Mouse (Mus musculus) liver, postnatal 0 days (tissue): ENCODE data around the gene Rev1. TPM values are rescaled to one million over a fixed set of nuclear protein-coding genes. Genes with fewer than 3 reads are reported as not detected.
A peak's percentile ranks its signal among the peaks of the same experiment; 100 is the strongest.

ENCODE experiments used
- ATAC-seq: fragments of 200-750 bp; cut with Nextera tagmentation; 2 replicates; pipeline ENCODE4 v1.8.0; 2017; ENCODE audit warnings: mild to moderate bottlenecking, moderate library complexity
- DNase-seq: peaks from one replicate; pipeline ENCODE4 v3.0.0-alpha.2; 2016
- H3K27ac ChIP-seq: fragments of 300-500 bp; sonication (generic); 2 replicates; pipeline ENCODE4 v1.5.1; 2014; ENCODE audit warnings: antibody characterized with exemption, moderate library complexity, mild to moderate bottlenecking, low read depth
- H3K27me3 ChIP-seq: fragments of 300-500 bp; sonication (generic); 2 replicates; pipeline ENCODE4 v1.6.1; 2014; ENCODE audit warnings: low read length, control low read depth, mixed read lengths; ENCODE audit not compliant: insufficient read depth
- H3K36me3 ChIP-seq: fragments of 300-500 bp; sonication (generic); replicated peaks from 2 replicates; pipeline ENCODE4 v1.6.1; 2014; ENCODE audit warnings: mild to moderate bottlenecking, control low read depth, low read length, moderate library complexity, mixed read lengths; ENCODE audit not compliant: insufficient read depth
- H3K4me1 ChIP-seq: fragments of 300-500 bp; sonication (generic); 2 replicates; pipeline ENCODE4 v1.6.1; 2014; ENCODE audit warnings: antibody characterized with exemption, mild to moderate bottlenecking, control low read depth; ENCODE audit not compliant: insufficient read depth
- H3K4me2 ChIP-seq: fragments of 300-500 bp; sonication (generic); 2 replicates; pipeline ENCODE4 v1.6.1; 2014; ENCODE audit warnings: low read depth, mild to moderate bottlenecking, low read length, moderate library complexity, mixed read lengths
- H3K4me3 ChIP-seq: fragments of 300-500 bp; sonication (generic); 2 replicates; pipeline ENCODE4 v1.5.1; 2014; ENCODE audit warnings: low read depth, low read length
- H3K9ac ChIP-seq: fragments of 300-500 bp; sonication (generic); replicated peaks from 2 replicates; pipeline ENCODE4 v1.6.1; 2014; ENCODE audit warnings: mild to moderate bottlenecking, moderate library complexity
- H3K9me3 ChIP-seq: fragments of 300-500 bp; sonication (generic); 2 replicates; pipeline ENCODE4 v1.6.1; 2016; ENCODE audit warnings: mild to moderate bottlenecking, control low read depth, low read length, mixed read lengths
- CTCF ChIP-seq: sonication (generic); IDR thresholded peaks from 2 replicates; pipeline ENCODE4 v1.5.1; 2016; ENCODE audit warnings: antibody characterized with exemption, low read depth
- EP300 ChIP-seq: IDR thresholded peaks from 2 replicates; pipeline ENCODE4 v1.6.1; 2016; ENCODE audit warnings: antibody characterized with exemption, low read depth, mild to moderate bottlenecking
- WGBS: fragments of 180-500 bp; shearing (Covaris S2); extraction: QIAGEN DNeasy Blood & Tissue Kit; methylation state at CpG from one replicate; pipeline ENCODE4 v1.1.7; 2014; ENCODE audit not compliant: insufficient replicate concordance; 5-methylcytosine and 5-hydroxymethylcytosine counted together
- polyA plus RNA-seq: library from polyadenylated mRNA; unstranded; fragments of >200 nt; fragmentation: Nextera tagmentation; extraction: Ambion mirVana; gene quantifications from 2 replicates; pipeline ENCODE4 v1.2.1, GENCODE M21; 2015

The Rev1 gene
- polyA plus RNA-seq, 1 experiment from 2014 or later: 8.8 TPM

GRCm38 (mm10) chr1:38006741-38007140, 122.9 kb downstream of the Rev1 start:
- TF ChIP-seq EP300: no peak
- no peak for TF ChIP-seq CTCF
- peaks cover 20% of the 10 kb centered on the region for H3K4me1 ChIP-seq
- no peak for DNase-seq
- H3K27me3 ChIP-seq: no peaks in the 10 kb centered on the region
- no peak overlapping the region for H3K4me2 ChIP-seq
- no peak overlapping the region for H3K27ac ChIP-seq
- H3K9ac ChIP-seq: 0 out of 2 replicates have a peak overlapping the region, but pooled peaks have one; percentile 7
- 73% methylated on average over 3 of the region's 3 CpGs for WGBS
- no peak overlapping the region for H3K4me3 ChIP-seq
- no peak for ATAC-seq
- H3K9me3 ChIP-seq: no peaks in the 10 kb centered on the region
- 0 out of 2 replicates have a peak, but pooled peaks cover 2% of the 10 kb centered on the region for H3K36me3 ChIP-seq

GRCm38 (mm10) chr1:38003046-38003445, 126.6 kb downstream of the Rev1 start:
- no peak for ATAC-seq
- WGBS: 69% methylated on average over 3 of the region's 3 CpGs
- TF ChIP-seq CTCF (no peak), EP300 (no peak)
- Histone ChIP-seq H3K9me3 (no peaks in the 10 kb centered on the region), H3K4me3 (no peak overlapping the region), H3K9ac (no peak overlapping the region), H3K36me3 (0 out of 2 replicates have a peak, but pooled peaks cover 2% of the 10 kb centered on the region), H3K4me2 (no peak overlapping the region), H3K27ac (no peak overlapping the region), H3K27me3 (no peaks in the 10 kb centered on the region), H3K4me1 (peaks cover 23% of the 10 kb centered on the region)
- no peak for DNase-seq

Other genes starting within 250 kb of the Rev1 start
- 11.3 and 12.9 TPM in 2 replicates for gene Mitd1, start 239.4 kb downstream of the Rev1 start, polyA plus RNA-seq
- 180 and 185 TPM in 2 replicates for gene Mrpl30, start 239.3 kb downstream of the Rev1 start, polyA plus RNA-seq
- not detected in 2 replicates for gene Lyg2, start 213.3 kb downstream of the Rev1 start, polyA plus RNA-seq
- gene Lyg1, start 172.0 kb downstream of the Rev1 start, polyA plus RNA-seq: not detected in 2 replicates
- gene Txndc9, start 131.9 kb downstream of the Rev1 start, polyA plus RNA-seq: 53.1 and 55.6 TPM in 2 replicates
- gene Eif5b, start 131.8 kb downstream of the Rev1 start, polyA plus RNA-seq: 11.2 and 12.4 TPM in 2 replicates